Mouse (Mus musculus) kidney, adult 11 months (tissue): Measurements from ENCODE around the gene Iqgap2.

Source experiments
- DNase-seq: peaks from one replicate; pipeline ENCODE4 v3.0.0; 2022

Iqgap2 gene

DNA sequence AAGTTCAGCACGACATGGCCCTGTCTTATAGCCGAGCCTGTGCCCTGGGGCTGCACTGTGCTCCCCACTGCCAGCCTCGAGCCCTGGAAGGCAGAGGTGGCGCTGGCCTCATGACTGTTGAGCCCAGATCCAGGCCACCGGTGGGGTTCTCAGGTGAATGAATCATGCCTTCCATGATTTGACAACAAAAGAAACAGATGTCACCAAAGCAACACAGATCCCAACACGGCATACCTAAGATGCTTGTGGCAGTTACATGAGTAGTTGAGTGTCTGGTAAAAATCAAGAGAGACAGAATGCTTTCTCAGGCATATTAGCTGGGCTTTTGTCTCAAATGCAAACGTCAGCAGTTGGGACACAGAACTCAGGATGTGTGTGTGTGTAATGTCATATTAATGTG is 248.0 kb downstream of the Iqgap2 start:
- DNase-seq, result no peak

DNA sequence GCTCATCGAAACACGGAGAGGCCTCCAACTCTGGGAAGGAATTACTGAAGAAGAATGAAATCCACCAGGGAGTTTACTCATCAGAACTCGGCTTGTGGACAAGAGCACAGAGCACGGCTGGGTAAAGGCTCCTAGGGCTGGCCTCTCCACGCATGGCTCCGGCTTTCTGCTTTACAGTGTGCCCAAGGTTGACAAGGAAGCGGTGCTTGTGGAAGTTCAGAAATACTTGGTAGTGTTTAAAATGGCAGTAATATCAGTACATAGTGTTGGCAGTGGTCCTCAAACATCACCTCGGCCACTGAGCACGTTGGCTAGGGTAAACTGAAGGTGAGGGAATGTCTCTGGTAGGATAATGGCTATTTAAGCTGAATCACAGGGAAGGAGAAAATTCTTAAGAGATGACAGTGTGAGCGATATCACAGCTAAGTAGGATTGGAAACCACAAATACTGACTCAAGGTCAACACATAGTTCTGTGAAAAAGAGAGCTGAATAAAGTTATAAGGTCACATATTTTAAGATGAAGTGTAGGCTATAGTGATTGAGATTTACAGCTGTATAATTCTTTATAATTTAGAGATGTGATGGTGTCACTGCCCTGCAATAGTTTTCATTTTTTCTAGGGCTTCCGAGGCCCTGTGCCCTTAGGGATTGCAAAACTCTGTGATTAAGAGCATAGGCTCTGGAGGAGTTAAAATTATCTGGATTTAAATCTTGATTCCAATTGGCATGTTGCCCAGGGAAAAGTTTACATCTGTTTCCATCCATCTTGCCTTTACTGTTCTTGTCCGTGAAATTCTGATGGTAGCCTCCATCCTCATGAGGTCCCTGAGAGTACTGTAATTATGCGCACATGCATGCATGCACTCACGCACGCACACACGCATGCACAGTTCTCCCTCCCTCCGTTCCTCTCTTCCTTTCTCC is 250.4 kb downstream of the Iqgap2 start:
- no peak for DNase-seq

DNA sequence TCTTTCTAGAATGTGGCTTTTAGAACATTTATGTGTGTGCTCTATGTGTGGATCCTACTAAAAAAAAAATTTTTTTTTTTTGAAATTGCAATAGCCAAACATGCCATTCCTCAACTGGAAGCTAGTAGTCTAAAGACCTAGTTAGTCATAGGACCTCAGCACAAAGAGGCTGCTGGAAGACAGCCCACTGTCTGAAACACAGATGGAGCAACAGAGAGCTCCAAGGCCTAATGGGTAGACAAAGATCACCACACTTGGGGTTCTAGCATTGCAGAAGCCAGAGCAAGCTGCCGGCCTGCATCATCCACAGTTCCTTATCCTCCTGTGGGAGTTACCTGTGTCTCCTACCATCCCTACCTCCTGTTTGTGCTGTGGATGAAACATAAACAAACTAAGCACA is 251.3 kb downstream of the Iqgap2 start:
- DNase-seq, result no peak

DNA sequence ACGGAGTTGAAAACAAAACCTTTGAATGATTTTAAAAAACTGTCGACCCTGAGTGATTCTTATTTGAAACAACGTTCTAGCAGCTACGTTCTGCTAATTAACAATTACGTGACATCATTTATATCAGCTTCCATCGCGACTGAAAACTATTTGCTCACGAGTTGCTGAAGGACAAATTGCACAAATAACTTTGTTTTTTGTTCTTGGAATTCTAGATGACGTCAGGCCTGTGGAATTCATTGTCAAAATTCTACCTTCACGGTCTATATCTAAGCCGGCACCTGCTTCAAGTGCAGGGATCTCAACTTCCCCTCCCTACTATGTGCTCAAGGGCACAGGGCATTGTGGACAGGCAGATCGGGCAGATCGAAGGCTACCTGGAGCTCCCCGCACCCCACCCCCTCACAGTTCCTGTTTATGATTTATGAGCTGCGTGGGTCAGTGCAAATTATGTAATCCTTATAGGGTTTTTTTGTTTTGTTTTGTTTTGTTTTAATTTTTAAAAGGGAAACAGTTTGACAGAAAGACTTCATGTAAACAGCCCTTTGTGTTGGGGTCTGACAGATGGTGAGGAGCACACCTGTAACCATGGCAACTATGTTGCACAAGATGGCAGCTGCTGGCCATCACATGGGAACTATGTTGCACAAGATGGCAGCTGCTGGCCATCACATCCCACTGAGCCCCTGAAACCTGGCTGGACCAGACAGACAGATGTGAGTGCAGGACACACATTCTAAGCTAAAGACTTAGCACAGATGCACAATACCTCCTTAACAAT is 252.2 kb downstream of the Iqgap2 start:
- no peak for DNase-seq

DNA sequence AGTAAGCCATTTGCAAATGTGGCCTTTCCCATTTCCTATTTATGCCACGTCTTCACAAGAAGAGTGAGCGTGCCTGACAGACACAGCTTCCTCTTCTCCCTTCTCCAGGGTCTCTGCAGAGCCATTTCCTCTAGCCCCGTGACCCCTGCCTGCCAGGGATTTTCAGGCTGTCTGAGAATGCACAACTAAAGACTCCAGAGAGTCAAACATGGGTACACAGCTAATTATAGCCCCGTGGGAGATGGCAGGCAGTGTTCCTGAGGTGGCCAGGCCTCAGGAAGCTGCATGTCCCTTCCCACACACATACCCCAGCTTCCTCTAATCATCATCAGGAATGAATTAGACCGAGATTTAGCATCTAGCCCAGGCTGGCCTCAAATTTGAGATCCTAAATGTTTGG is 252.8 kb downstream of the Iqgap2 start:
- DNase-seq, result peak; percentile 57

DNA sequence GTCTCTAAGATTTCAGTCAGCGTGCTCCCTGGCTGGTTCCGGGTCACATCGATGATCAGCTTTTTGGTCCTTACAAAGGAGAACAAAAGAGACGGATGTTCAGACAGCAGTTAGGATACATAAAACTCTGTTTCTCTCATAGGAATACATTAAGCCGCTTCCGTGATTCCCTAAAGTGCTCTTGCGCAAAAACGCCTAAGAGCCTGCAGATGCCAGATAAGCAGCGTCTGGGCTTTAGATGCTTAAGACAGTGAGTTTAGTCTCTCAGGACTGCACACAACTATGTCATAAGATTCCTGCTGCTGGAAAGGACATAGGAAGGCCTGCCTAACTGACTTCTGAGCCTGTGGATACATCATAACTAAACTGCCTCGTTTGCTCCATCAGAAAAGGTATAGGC is 254.0 kb downstream of the Iqgap2 start:
- DNase-seq, result no peak

DNA sequence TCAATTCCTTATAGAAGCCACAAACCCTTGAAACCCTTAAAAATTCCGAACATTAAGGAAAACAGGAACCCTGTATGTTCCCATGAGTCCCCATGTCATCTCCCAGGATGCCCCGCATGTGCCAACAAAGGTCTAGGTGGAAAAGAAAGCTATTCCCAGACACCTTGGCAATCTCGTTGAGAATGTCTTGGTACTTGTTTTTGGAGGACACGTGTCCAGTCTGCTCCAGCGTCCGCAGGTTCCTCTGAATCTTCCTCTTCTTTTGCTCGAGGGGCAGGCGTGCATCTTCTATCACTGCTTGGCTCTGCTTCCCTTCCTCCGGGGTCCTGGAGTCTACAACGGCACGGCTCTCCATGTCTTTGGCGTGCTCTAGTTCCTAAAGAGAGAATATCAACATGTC is 256.4 kb downstream of the Iqgap2 start:
- no peak for DNase-seq

DNA sequence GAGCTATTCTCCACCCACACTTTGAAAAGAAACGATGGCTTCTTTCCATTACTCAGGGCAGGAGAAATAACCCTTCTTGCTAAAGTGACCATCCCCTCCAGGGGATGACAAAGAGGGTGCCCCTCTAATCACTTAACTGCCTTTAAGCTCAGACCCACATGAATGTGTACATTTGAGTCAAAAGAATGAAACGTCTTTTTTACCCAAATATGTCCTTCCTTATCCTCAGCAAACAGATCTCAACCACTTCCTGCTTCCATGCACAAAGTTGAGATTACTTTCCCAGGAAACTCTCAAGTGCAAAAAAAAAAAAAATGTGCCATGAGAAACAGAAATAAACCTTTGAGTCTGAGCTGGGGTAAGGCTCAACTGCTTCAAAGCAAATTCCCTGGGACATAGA is 257.3 kb downstream of the Iqgap2 start:
- DNase-seq, result no peak

DNA sequence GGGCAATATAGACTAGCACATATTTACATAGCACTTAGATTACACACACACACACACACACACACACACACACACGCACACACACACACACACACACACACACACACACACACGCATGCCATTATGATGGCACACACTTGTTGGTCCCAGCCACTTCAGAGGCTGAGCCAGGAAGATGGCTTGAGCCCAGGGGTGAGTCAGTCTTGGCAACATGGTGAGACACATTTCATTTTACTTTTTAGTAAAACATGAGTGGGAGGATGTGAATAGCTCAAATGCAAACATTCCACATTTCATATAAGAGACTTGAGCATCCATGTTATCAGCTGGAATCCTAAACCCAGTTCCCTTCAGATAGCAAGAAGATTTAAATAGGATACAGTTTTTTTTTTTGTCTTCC is 258.3 kb downstream of the Iqgap2 start:
- DNase-seq, result no peak

DNA sequence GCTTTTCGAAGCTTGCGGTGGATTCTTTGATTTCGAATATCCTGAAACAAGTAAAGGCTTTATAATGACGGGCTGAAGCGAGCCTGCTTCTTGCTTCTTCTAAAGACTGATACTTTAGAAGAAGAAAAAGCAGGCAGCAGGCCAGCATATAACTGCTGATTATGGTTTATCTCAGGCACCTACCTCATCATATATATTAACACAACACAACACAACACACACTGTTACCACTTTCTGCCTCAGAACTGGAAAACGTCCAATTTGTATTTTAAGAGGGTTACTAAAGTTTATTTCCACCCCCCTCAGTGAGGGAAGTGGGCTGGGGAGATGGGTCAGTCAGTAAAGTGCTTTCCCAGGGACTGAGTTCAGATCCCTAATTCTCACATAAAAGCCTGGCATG is 259.6 kb downstream of the Iqgap2 start:
- DNase-seq, result no peak

DNA sequence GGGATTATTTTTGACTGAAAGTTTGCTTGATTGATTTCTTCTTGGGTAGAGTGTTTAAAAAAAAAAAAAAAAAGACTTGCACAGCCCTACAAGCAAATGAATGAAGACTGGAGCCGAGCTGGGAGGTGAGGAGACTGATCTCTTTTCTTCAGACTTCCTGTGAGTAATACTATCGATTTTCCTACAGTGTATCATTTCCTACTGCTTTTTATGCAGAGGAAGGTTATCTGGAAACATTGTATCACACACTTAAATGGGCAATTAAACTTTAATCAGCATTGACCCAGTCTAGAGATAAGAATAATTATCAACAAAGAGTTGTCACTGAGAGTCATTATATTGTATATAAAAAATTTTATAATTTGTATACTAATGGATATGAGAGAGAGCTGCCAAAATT is 261.0 kb downstream of the Iqgap2 start:
- DNase-seq, result no peak

DNA sequence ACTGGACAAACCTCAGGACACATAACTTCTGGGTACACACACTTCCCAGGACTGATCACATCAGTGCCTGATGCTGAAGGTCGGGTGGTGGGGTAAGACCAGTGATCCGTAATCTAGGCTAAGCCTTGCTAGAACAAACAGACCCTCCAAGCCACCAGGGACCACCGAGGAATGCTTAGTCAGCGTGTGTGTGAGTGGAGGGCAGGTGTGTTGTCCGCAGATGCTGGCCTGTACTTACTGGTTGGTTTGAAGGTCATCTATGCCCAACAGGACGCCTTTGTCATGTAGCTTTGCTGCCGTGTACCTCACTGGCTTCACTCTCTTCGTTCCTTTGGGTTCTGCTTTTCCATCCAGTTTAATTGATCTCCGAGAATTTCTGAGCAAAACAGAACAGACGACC is 262.0 kb downstream of the Iqgap2 start:
- DNase-seq, result no peak

DNA sequence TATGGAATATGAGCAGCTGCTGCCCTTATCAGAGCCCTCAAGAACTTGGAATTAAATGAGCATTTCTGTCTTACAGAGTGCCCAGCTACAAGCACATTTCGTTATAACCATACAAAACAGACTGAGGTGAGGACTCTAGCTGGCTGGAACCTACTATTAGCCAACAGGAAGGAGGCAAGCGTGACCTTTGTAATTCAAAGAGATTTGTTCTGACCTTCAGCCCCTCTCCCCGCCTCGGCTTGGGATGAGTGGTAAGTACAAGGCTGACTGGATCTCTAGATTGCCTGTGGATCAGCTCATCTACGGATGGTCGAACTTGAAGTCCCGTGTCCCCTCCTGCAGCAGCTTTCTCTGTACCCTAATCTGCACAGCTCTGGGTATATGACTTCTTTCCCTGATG is 265.0 kb downstream of the Iqgap2 start:
- DNase-seq, result no peak

DNA sequence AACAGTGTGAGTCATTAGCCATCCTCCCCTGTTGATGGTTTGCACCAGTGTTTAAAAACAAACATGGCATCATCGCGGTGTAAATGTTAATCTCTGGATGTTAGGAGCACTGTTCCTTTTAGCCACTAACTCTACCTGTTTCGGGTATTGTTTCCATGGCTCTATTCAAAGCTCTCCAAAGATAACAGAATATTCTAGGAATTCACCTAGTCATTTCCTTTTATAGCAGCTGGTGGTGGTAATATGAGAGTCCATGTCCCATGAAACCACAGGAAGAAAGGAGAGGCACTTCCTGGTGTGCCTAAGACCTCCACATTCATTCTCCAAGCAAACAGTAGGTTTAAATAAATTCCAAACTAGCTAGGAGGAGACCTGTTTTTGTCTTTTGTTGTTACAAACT is 268.7 kb downstream of the Iqgap2 start:
- no peak for DNase-seq

DNA sequence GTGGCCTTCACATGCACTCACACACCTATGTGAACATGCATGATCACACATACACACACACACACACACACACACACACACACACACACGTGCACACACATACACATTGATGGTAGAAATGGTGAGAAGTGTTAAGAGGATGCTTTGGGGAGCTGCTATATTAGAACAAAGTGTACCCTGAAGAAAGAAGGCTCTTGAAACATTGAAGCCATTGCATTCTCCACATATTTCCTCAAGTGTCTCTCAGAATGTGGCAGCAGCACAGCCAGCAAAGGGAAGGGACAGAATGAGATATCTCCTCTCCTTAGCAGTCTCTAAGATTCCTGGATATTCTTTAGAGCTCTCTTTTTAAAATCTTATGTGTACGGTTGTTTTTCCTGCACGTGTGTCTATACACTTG is 270.2 kb downstream of the Iqgap2 start:
- no peak for DNase-seq

DNA sequence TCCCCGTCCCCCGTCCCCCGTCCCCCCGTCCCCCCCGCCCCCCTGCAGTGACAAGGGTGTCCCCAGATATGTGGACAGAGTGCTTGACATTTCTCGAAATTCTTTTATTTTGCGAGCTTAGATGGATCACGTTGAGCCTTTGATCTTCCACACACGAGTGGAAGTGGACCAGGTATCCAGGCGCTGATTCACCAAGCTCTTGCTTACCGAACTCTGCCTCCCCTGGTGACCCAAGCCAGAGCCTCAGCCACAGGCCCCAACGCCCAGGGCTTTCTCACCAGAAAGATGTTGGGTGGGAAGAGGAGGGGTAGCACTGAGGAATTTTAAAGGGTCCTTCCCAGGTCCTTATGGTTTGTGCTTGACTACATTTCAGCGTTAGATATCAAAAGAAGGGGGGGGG is 272.9 kb downstream of the Iqgap2 start:
- no peak for DNase-seq

DNA sequence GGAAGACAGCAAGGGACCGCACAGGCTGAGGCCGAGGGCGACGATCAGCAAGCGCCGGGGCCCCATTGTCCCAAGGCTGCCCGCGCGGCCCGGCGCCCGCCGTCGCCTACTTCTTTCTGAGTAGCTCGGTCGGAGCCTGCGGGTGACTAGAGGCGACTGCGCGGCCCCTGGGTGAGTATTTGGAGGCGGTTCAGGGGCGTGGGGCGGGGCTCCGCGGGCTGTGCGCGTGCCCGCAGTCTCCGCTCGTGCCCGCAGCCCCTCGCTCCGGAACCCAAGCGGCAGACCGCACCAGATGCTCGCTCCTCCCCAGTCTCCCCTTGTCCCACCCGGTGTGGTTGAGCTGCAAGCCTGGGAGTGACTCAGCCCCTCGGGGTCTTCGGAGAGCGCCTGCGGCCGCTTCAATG is 273.4 kb downstream of the Iqgap2 start, which contains the start of gene F2r:
Gene F2r, minus strand, starts transcription at position 179 of the 404 bp plus-strand sequence.
- peak; percentile 70 for DNase-seq

DNA sequence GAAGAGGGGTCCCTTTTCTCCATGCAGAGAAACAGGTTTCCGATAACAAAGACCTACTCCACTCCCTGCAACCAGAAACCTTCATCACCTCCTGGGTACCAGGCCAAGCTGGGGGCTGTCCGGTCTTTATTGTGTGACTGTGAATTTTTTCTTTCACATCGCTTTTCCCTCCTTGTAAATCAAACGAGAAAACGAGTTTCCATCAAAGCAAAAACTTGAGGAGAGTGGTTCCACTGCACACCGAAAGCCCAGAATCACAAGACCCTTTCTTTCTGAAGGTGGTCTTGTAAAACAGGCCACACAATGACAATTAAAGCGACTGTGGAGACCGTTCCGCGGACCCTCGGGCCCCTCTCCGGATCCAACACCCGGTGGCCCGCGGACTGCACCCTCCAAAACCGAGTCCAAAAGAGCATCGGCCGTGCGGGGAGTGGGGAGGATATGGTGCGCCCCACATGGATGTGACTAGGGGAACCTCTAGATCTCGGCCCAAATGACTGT is 274.0 kb downstream of the Iqgap2 start:
- no peak for DNase-seq

DNA sequence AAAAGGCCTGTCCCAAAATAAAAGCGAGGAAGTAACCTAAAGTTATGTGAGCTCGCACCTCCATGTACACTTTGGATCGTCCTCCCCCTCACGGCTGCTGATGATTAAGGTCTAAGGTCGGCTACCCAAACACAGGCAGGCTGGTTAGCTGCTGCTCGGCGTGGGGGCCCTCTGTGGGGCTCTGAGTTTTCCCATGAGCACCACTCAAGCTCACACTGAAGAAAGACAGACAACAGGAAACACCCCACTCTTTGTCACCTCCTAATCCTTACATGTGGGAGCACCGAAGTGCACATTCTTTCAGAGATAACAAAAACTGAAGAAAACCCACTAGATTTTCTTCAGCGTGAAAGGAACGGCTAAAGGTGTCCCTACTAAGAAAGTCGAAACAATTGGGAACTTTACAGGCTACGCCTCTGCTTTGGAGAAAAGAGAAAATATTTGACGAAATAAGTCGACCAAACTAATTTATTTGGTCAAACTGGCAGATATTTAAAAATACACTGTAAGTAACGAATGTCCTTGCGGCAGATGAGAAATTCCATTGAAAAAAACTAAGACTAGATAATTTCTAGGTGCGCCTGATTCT is 274.5 kb downstream of the Iqgap2 start:
- no peak for DNase-seq

DNA sequence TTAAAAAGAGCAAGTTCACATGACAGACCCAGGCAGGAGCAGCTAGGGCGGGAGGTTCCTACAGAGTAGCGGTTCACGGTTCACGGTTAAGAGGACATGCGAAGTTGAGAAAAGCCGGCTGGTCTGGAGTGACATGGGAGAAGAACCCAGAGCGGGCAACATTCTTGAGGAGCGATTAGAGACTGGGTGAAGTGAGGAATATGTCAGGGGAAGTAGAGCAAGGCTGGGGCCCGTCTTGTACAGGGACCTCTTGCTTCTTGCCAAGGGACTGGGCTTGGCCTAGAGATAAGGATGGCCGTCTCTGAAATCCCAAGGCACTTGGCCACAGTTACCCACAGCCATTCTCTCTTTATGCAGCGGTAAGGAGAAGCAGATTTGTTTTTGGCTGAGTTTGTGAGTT is 275.2 kb downstream of the Iqgap2 start:
- DNase-seq, result no peak

DNA sequence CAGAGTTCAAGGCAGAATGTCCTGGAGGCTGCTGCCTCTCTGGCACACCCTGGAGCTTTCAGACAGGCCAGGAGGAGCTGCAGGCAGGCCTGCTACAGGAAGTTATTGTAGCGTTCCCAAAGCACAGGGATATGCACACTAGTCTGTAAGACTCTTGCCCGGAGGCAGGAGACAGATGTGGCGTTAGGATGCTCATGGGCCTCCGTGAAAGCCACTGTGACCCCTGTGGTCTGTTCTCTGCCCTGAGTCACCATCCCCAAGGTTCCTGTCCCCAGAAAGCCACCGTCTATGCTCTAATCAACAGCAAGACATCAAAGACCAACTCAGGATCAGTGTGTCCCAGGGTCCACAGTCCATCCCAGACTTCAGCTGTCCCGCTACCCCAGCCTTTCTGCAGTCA is 277.0 kb downstream of the Iqgap2 start:
- DNase-seq, result no peak

DNA sequence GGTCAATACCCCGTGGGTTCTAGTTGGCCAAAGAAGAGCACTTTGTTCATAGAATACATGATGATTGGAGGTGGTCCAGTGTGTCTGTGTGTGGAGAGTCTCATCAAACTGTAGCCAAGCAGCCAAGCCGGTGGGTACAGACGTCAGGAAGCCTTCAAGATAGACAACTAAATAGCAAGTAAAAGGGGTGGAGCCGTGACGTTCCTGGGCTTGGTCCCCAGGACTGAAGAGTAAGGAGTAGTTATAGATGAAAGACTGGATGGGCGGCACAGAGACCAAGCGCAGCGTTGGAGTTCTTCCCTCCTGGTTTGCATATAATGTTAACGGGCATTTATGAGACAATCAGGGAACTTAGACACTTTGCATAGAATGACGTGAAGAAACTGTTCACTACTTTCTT is 279.5 kb downstream of the Iqgap2 start:
- DNase-seq, result no peak

DNA sequence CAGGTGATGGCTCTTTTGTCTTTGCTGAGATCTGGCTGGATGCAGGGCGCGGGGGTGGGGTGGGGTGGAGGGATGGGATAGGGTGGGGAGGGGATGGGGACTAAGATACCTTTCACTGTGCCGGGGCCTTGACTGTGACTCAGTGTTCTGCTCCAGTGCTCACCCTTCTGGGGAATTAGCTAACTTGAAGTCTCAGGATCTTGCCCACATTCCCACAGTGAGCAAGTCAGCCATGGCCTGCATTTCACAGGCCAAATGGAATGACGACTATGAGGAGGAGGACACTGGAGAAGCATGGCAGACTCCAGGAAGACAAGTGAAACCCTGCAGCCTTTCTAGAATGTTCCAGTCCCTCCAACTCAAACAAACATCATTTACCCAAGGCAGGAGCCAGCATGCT is 280.0 kb downstream of the Iqgap2 start:
- DNase-seq, result no peak
